Mouse (Mus musculus) layer of hippocampus, adult 11-12 months (tissue): ENCODE data around the gene Cldn3.
"Not testable (repeated sequence)": the region's sequence is repeated elsewhere in the genome, so short reads cannot be mapped to it uniquely, and the experiment has no call there.

ENCODE experiments used
- DNase-seq: peaks from one replicate; pipeline ENCODE4 v3.0.0; 2022; ENCODE audit warnings: low spot score

The Cldn3 gene

DNA sequence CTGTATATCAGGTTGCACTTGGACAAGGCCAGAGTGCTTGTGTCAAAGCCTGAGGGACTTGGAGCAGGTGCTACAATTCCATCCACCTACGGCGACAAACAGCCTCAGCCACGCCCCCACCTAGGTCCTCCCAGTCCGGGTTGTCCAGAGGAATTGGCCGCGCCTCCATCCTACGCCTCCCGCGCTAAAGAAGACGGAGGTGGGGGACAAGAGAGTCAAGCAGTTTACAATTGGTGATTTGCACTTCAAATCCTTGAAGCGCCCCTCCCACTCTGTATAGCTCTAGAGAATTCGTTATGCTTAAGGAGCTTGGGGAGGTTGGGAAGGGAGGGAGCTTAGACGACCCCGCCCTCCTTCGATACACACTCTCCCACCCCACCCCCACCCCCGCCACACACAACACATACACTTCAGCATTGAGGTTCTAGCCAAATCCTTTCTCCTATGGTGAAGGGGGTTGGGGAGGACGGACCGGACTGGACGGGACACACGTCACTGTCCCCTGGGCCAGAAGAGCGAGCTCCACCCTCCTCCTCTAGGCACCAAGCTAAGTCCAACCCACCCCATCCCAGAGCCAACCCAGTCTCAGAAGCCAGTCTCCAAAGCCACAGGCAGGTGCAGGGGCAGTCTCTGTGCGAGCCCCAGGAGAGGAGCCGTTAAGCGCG, at the start of gene Cldn3:
TSS of gene Cldn3 (plus strand) at position 582 of the 665 bp plus-strand sequence.
- no peak for DNase-seq

DNA sequence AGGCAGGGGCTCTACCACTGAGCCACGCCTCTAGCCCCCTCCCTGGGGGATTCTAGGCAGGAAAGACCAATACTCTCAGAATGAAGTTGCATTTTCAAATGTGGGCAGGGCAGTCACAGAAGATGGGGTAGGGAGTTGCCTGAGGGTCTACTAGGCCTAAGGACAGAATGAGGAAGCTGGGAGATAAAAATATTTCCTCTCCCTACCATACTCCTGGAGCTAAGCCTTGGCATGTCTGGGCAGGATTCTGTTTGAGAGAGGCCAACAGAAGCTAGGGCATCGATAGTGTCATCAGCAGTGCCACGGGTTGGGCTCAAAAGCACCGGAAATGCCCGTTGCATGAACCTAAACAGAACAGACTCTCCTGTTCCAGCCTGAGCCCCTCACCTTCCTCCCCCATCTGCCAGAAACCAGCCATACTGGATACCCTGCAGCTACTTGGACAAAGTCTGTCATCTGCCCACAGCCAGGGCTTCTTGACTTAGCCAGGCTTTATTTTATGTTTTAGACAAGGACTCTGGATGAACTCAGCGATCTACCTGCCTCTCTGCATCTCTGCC, 49.3 kb upstream of the Cldn3 start:
- no peak for DNase-seq

DNA sequence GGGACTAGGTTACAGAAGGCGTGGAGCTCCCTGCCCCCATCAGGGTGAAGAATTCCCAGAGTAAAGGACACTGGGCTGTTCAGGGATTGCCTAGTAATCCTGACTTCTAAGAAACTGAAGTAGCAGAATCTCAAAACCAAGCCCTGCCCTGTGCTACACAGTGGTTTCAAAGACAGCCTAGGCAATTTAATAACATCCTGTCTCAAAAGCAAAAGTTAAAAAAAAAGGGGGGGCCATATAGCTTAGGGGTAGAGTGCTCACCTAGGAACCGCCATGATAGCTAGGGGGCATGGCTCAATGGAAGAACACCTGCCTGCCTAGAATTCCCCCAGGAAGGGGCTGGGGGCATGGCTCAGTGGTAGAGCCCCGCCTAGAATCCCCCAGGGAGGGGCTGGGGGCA, 46.9 kb upstream of the Cldn3 start:
- no peak for DNase-seq

DNA sequence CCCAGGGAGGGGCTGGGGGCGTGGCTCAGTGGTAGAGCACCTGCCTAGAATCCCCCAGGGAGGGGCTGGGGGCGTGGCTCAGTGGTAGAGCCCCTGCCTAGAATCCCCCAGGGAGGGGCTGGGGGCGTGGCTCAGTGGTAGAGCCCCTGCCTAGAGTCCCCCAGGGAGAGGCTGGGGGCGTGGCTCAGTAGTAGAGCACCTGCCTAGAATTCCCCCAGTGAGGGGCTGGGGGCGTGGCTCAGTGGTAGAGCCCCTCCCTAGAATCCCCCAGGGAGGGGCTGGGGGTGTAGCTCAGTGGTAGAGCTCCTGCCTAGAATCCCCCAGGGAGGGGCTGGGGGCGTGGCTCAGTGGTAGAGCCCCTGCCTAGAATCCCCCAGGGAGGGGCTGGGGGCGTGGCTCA, 46.5 kb upstream of the Cldn3 start:
- not testable (repeated sequence) for DNase-seq

DNA sequence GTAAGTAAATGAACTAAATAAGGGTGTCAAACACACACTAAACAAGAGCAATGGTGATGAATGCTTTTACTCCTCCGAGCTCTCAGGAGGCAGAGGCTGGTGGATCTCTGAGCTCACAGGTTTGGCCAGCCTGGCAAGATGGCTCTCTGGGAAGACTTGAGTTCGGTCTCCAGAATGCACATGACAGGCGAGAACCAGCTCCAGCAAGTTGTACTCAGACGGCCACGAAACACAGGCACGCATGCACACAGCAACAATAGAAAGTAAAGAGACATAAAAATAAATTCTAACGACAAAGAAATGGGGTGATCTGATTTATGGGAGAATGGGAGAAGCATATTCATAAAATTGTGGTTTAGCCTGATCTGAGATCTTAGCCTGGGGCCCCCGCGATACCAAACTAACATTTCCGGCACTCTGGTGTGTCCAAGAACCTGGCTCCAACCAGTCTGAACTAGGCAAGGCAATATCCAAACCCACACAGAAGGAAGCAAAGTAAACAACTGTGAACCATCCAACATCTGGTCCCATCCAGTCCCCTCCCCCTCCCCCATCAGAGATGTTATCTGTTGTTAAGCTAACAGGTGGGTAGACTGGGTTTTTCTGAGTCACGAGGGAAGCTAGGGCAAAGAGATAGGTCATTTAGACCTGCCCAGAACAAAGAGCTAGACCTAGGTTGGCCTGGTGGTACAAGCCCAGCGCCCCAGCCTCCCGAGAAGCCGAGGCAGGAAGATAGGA, 44.4 kb upstream of the Cldn3 start:
- DNase-seq = no peak

DNA sequence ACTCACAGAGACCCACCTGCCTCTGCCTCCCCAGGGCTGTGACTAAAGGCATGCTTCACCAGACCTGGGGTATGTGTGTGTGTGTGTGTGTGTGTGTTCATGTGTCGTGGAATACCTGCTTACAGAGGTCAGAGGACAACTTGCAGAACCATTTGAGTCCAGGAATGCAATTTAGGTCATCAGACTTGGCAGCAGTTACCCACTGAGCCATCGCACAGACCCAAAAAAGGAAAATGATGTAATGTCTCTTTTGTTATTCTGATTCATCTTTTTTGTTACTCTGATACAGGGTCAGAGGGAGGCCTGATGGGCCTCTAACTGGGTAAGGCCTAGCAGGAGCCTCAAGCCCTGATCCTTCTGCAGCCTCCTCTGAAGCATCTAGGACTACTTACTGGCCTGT, 43.3 kb upstream of the Cldn3 start:
- no peak for DNase-seq

DNA sequence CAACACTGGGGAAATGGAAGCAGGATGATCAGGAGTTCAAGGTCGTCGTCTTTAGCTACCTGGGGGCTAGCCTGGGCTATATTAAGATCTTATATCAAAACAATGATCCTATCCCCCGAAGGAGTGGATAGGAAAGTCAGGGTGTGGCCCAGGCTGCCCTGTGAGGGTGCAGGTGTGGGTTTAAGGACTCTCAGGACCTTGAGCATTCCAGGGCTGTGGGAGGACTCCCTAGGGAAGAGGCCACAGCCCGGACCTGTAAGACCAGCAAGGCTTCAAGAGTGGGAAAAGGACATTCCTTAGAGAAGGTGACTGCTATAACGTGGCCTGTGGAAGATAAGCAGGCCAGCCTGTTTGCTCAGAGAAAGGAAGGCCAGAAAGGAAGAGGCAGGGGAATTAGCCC, 41.8 kb upstream of the Cldn3 start:
- no peak for DNase-seq

DNA sequence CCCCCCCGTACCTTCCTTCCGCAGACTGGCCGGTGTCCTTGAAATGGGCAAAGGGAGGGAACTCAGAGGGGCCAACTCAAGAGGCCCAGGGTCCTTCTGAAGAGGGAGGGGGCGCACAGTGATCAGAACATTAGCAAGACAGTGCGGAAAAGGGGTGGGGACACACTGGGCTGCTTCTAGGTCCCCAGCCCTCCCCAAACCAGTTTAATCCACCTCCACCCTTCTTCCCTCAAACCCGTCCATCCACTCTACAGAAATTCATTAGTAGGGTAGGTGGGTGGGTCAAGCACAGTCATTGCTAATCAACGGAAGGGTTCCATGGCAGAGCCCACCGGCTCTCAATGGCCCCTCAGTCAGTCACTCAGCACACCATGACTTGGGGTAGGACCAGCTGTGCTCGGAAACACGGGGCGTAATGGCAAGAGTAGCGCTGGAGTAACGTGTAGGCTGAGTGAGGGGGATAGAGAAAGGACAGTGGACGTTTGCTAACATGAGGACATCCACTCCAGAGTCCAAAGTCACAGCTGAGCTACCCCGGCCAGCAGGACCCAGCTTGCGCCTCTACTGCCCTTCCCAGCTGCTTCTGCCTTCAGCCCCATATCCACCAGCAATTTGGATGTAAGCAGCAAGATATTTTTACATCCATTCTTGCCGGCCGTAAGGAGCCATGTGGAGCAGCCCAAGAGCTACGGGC, 40.6 kb upstream of the Cldn3 start:
- no peak for DNase-seq

DNA sequence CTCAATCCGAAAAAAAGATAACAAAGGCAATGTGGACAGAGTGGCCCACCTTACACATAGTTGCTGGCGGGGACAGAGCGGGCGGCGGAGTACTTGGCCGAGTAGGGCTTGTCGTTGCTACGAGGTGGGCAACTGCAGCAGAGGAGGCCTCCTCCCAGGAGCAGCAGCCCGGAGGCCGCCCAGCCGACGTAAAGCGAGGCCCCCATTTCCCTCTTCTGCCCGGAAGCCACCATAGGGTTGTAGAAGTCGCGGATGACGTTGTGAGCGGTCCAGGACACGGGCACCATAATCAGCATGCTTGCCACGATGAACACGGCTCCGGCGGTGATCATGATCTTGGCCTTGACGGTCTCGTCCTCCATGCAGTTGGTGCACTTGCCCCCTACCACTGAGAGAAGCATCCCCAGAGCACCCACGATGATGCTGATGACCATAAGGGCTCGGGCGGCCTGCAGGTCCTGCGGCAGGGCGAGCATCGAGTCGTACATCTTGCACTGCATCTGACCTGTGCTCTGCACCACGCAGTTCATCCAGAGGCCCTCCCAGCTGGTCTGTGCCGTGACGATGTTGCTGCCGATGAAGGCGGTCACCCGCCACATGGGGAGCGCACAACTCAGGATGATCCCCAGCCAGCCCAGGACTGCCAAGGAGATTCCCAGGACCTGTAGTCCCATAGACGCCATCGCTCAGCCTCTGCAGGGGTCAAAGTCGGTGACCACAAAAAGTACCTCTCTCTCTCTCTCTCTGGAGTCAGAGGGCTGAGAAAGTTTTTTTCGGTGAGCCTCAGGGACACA, 39.8 kb upstream of the Cldn3 start:
- no peak for DNase-seq

DNA sequence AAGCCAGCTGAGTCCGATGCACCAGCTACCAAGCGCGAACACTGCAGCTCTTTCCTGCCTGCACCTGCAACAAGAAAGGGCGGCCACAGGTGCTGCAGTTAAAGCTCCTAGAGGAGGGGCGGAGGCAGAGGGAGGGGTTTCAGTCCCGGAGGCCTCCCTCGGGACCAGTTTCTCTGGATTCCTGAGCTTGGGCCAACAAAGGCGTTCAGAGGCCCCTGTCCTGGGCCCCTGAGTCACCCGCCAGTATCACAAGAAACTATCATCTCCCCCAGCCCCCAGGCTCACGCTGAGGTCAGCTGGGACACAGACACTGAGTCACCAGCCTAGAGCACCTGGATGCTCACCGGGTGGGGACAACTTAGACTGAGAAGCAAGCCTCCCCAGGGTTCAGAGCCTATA, 39.2 kb upstream of the Cldn3 start, which contains the start of gene Cldn4:
TSS of gene Cldn4 (minus strand) at position 78 of the 399 bp plus-strand sequence.
- no peak for DNase-seq

DNA sequence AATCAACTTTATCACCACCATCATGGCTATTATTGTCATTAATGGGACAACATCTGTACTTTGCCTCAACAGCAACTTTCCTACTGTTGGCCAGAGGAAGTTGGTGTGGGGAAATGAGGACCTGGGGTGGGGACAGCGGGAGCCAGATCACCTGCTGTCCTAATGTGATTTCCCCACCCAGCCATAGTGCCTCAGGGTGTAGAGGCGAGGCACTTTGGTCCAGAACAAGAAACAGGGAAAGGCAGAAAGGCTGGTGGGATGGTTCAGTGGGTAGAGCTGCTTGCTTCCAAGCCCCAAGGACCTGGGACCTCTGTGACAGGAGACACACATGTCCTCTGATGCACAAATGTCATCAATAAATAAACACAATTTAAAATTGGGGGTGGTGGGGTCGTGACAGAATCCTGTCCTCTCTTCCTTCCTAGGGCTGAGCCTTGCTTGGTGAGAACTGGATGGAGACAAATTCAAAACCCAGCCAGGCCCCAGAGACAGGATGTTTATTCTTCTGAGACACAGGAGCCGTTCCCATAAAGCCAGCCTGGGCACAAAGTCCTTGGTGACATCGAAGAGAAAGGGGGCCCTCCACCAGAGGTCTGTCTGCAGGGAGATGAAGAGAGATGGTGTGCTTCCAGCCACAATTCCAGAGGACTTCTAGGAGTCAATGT, 38.5 kb upstream of the Cldn3 start:
- DNase-seq = no peak

DNA sequence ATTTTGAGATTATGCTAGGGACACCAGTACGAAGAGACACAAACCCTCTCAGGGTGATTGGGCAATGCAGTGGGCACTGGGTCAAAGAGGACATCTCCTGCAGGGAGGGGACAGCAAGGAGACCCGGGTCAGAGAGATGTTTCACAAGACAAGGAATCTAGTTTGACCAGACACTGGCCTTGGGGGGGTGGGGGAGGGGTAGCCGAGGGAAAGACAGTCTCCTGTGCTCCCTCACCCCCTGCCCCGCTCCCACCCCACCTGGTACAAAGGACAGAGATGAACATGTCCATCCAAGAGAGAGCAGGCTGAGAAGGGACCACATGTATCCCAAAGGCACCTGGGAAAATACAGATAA, 38.0 kb upstream of the Cldn3 start:
- no peak for DNase-seq

DNA sequence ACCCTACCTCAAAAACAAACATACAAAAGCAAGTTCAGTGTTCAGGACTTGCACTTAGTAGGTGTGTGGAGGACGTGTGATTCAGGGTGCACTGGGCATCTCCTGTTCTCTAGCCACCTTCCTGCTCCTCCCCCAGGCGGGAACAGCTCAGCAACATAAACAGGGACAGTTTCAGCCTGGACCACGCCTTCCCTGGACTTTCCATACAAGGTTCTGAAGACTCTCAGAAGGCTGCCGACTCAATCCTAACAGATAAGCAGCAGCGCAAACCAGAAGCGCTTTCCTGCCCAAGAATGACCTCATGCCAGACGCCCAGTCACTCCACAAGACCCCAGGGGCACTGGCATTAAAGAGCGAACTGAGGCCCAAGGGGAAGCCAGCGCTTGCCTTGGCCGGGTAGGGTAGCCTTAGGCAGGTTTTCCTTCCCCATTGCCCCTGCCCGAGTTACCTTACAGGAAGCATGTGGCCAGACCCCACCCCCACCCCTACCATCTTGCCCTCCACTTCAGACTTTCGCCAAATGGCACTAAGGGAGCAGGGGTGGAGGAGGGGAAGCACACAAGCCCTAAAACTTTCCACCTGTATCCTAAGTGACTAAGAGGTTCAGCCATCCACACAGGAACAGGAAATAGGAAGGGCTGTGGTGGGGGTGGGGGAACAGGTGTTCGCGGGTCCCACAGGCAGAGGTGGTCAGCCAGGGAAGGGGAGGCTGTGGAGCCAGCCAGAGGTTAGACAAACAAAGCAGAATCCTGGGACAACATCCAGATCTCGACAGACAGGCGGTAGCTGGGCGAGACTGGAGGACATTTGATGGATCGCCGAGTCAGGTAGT, 34.7 kb upstream of the Cldn3 start:
- no peak for DNase-seq

DNA sequence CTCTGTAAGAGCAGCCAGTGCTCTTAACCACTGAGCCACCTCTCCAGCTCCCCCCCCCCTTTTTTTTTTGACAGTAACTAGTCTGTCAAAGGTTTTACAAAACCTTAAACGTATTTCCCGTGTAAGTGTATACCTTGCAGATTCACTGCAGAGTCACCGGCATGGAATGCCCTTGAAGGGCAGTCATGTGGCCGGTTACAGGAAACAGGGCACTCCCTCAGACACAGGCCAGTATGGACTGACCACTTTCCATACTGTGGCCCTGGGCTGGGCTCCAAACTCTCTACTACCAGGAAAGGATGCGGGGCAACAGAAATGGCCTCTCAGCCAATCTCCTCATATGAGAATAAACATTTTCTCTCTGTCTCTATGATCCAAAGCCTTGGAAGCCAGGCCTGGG, 30.5 kb upstream of the Cldn3 start:
- no peak for DNase-seq

DNA sequence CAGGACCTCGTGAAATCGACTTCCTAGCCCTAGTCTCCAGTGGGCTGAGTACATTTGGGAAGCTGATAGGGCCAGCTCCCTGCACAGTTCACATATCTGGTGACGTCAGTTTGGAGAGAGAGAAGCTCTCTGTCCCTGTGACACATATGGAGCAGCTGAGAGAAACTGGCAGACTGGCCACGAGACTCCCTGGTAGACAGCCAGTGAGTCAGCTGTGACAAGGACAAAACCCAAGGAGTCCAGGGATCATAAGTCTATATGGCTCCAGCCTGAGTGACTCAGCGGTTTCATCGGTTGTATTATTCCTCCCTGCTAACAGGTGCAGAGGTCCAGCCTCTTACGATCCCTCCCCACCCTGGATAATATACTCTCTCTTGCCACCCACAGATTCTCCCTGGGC, 26.9 kb upstream of the Cldn3 start:
- no peak for DNase-seq

DNA sequence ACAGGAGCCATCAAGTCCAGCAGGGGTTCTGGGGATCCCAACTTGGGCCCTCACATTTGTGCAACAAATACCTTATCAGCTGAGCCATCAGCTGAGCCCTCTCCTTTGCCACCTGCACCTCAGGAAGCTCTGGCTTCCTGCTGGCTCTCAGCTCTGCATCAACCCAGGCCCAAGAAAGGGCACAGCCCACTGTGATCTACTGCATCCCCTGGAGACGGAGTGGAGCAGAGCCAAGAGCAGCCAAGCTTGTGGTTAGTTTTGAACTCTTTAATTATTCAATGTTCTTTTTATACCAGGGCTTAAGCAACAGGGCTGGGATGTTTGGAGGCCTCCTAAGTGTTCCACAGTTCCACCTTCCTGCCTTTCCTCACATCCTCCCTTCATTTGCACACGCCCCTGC, 25.6 kb upstream of the Cldn3 start:
- no peak for DNase-seq

DNA sequence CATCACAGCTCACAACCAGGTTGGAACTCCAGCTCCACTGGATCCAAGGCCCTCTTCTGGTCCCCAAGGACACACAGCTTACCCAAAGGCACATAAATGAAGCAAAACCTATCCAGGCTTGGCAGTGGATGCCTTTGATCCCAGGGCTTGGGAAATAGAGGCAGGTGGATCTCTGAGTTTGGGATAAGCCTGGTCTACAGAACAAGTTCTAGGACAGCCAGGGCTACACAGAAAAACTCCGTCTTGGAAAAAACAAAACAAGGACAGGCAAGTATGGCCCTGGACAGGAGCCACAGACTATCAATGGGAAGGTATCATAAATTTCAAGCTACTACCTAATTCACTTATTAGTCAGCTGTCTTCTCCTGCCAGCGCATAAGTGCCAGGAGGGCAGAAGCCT, 24.5 kb upstream of the Cldn3 start:
- no peak for DNase-seq

DNA sequence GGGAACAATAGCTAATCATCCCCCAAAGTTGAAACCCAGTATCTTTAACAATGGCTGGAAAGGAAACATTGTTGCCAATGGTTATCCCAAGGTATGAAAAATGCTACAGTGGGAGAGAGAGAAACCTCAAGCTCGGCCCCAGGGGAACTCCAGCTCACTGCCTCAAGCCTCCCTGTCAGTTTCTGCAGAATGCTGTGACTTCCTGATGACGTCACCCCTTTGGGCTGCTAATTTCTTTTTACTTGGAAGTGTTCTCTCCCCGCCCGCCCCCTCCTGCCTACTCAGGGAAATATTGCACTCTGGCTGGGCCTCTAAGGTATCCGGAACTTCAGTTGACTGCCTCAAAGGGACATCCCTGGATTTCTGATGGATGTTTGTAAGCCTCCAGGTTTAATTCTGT, 22.5 kb upstream of the Cldn3 start:
- DNase-seq = no peak

DNA sequence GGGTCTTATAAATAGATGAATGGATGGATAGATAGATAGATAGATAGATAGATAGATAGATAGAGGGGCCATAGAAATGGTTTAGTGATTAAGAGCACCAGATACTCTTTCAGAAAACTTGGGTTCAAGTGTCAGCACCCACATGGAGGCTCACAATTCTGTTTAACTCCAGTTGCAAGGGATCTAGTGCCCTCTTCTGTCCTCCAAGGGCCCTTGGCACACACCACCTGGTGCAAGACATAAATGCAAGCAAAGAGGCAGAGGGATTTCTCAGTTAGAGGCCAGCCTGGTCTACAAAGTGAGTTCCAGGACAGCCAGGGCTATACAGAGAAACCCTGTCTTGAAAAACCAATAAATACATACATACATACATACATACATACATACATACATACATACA, 21.4 kb upstream of the Cldn3 start:
- not testable (repeated sequence) for DNase-seq

DNA sequence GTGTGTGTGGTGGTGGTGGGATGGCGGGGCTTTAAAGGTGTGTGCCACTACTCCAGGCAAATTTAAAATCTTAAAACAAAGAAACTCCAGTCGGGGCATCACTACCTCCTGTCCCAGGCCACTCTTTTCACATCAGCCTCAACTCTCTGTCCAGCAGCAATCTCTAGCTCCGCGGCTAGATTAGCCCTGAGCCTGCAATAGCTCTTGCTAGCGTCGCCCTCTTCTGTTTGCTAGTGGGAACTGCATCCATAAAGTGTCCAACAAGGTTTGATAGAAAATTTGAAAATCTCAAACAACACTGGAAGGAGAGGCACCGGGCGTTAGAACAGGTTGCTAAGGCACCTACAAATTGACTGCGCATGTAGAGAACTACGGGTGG, 20.6 kb upstream of the Cldn3 start:
- peak; percentile 76 for DNase-seq
